Mouse (Mus musculus): Measurements from ENCODE around the gene Rere. TPM values are rescaled to one million over a fixed set of nuclear protein-coding genes. Genes with fewer than 3 reads are reported as not detected.

The Rere gene
- polyA plus RNA-seq, 2 experiments: 4.8 to 5.1 TPM

GRCm38 (mm10) chr4:150375448-150375935 lies 94.0 kb downstream of the Rere start:
- no peak for TF ChIP-seq EP300 (IDR thresholded peaks at IDR 0.05; ENCODE audit: low read depth)
- no peak for TF ChIP-seq CTCF (IDR thresholded peaks at IDR 0.05; ENCODE audit: low read depth)
- no peaks in the 10 kb centered on the region for H3K27me3 ChIP-seq (ENCODE audit: control insufficient read depth, insufficient read depth, low read length)
- no peak for DNase-seq (ENCODE audit: low read depth in 3 of 3, low spot score in 3 of 3)
- no peak for ATAC-seq (ENCODE audit: insufficient read depth)
- no peak overlapping the region for H3K4me2 ChIP-seq (ENCODE audit: low read depth)
- H3K27ac ChIP-seq: no peak overlapping the region
- H3K36me3 ChIP-seq (replicated peaks; ENCODE audit: control insufficient read depth, insufficient read depth, low read depth): no peaks in the 10 kb centered on the region
- H3K9me3 ChIP-seq (ENCODE audit: control insufficient read depth, low read length): no peaks in the 10 kb centered on the region
- H3K9ac ChIP-seq (replicated peaks): no peak overlapping the region
- H3K4me3 ChIP-seq (ENCODE audit: insufficient read depth in 1 of 2, low read depth in 2 of 2, low read length in 2 of 2): no peak overlapping the region
- 76% methylated on average over 1 of the region's 1 CpGs for WGBS (ENCODE audit: insufficient replicate concordance)
- H3K4me1 ChIP-seq (replicated peaks; ENCODE audit: control insufficient read depth in 2 of 2, insufficient read depth in 2 of 2, low read length in 1 of 2): peaks cover 23 to 41% of the 10 kb centered on the region in 2 experiments

GRCm38 (mm10) chr4:150379313-150379712 lies 97.9 kb downstream of the Rere start:
- ATAC-seq (ENCODE audit: insufficient read depth): no peak
- H3K27ac ChIP-seq: no peak overlapping the region

GRCm38 (mm10) chr4:150379772-150380171 lies 98.3 kb downstream of the Rere start:
- Histone ChIP-seq H3K9me3 (ENCODE audit: control insufficient read depth, low read length) (no peaks in the 10 kb centered on the region), H3K27me3 (ENCODE audit: control insufficient read depth, insufficient read depth, low read length) (no peaks in the 10 kb centered on the region), H3K27ac (no peak overlapping the region), H3K4me2 (ENCODE audit: low read depth) (no peak overlapping the region), H3K36me3 (replicated peaks; ENCODE audit: control insufficient read depth, insufficient read depth, low read depth) (no peaks in the 10 kb centered on the region), H3K4me1 (replicated peaks; ENCODE audit: control insufficient read depth in 2 of 2, insufficient read depth in 2 of 2, low read length in 1 of 2) (peaks cover 3 to 16% of the 10 kb centered on the region in 2 experiments), H3K9ac (replicated peaks) (no peak overlapping the region), H3K4me3 (ENCODE audit: insufficient read depth in 1 of 2, low read depth in 2 of 2, low read length in 2 of 2) (no peak overlapping the region)
- TF ChIP-seq EP300 (IDR thresholded peaks at IDR 0.05; ENCODE audit: low read depth) (no peak), CTCF (IDR thresholded peaks at IDR 0.05; ENCODE audit: low read depth) (no peak)
- 35% methylated on average over 2 of the region's 2 CpGs for WGBS (ENCODE audit: insufficient replicate concordance)
- DNase-seq (ENCODE audit: low read depth in 3 of 3, low spot score in 3 of 3): no peak
- ATAC-seq (ENCODE audit: insufficient read depth): no peak

More at GRCm38 (mm10) chr4:150379313-150379712, 97.9 kb downstream of the Rere start:
- no peak for DNase-seq (ENCODE audit: low read depth in 3 of 3, low spot score in 3 of 3)
- H3K27me3 ChIP-seq (ENCODE audit: control insufficient read depth, insufficient read depth, low read length): no peaks in the 10 kb centered on the region
- TF ChIP-seq EP300 (IDR thresholded peaks at IDR 0.05; ENCODE audit: low read depth) (no peak), CTCF (IDR thresholded peaks at IDR 0.05; ENCODE audit: low read depth) (no peak)
- WGBS (ENCODE audit: insufficient replicate concordance): 34% methylated on average over 6 of the region's 6 CpGs
- H3K4me2 ChIP-seq (ENCODE audit: low read depth): no peak overlapping the region
- no peaks in the 10 kb centered on the region for H3K36me3 ChIP-seq (replicated peaks; ENCODE audit: control insufficient read depth, insufficient read depth, low read depth)
- H3K9ac ChIP-seq (replicated peaks): no peak overlapping the region
- no peak overlapping the region for H3K4me3 ChIP-seq (ENCODE audit: insufficient read depth in 1 of 2, low read depth in 2 of 2, low read length in 2 of 2)
- peaks cover 8 to 21% of the 10 kb centered on the region in 2 experiments for H3K4me1 ChIP-seq (replicated peaks; ENCODE audit: control insufficient read depth in 2 of 2, insufficient read depth in 2 of 2, low read length in 1 of 2)
- no peaks in the 10 kb centered on the region for H3K9me3 ChIP-seq (ENCODE audit: control insufficient read depth, low read length)

DNA sequence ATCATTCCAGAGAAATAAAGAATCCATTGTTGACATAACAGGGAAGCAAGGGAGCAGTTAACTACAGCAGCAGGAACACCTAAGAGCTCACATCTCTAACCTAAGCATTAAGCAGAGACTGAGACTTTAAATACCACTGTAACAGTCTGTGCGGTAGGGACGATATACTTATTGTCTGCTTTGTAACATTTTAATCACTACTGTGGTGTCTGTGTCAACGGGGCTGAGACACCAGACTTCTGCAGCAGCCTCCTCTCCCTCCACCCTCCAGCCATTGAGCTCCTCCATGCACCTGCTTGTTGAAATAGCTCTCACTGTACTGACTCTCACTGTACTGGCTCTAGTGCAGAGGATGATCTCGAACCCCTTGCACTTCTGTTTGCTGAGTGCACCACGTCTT lies 98.8 kb downstream of the Rere start:
- Histone ChIP-seq H3K4me1 (replicated peaks; ENCODE audit: control insufficient read depth in 2 of 2, insufficient read depth in 2 of 2, low read length in 1 of 2) (peaks cover 0 to 13% of the 10 kb centered on the region in 2 experiments; a peak in 3 of 4 replicates), H3K36me3 (replicated peaks; ENCODE audit: control insufficient read depth, insufficient read depth, low read depth) (no peaks in the 10 kb centered on the region), H3K9me3 (ENCODE audit: control insufficient read depth, low read length) (no peaks in the 10 kb centered on the region), H3K9ac (replicated peaks) (no peak overlapping the region), H3K4me3 (ENCODE audit: insufficient read depth in 1 of 2, low read depth in 2 of 2, low read length in 2 of 2) (no peak overlapping the region), H3K27me3 (ENCODE audit: control insufficient read depth, insufficient read depth, low read length) (no peaks in the 10 kb centered on the region), H3K27ac (no peak overlapping the region), H3K4me2 (ENCODE audit: low read depth) (no peak overlapping the region)
- ATAC-seq (ENCODE audit: insufficient read depth): no peak
- no peak for DNase-seq (ENCODE audit: low read depth in 3 of 3, low spot score in 3 of 3)
- TF ChIP-seq EP300 (IDR thresholded peaks at IDR 0.05; ENCODE audit: low read depth) (no peak), CTCF (IDR thresholded peaks at IDR 0.05; ENCODE audit: low read depth) (no peak)
- 73% methylated on average over 5 of the region's 5 CpGs for WGBS (ENCODE audit: insufficient replicate concordance)

DNA sequence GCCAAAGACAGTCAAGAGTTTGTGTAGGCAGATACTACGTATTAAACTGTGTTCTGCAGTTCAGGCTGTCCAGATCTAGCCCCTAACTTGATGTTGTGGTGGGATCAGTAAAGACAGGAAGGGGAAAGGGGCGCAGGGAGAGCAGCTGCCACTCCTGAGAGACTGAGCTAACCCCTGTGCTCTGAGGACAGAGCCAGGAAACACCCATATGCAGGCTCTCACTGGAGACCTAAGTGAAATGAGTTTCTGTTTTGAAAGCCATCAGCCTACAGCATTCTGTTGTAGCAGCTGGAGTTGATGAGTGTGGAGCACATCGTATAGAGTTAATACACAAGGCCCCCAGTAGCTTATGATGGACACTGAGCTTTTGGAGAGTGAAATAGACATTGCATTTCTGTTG lies 101.1 kb downstream of the Rere start:
- no peak for ATAC-seq (ENCODE audit: insufficient read depth)
- no peaks in the 10 kb centered on the region for H3K36me3 ChIP-seq (replicated peaks; ENCODE audit: control insufficient read depth, insufficient read depth, low read depth)
- no peak overlapping the region for H3K27ac ChIP-seq
- H3K9ac ChIP-seq (replicated peaks): no peak overlapping the region
- H3K27me3 ChIP-seq (ENCODE audit: control insufficient read depth, insufficient read depth, low read length): no peaks in the 10 kb centered on the region
- WGBS (ENCODE audit: insufficient replicate concordance): 55% methylated on average over 3 of the region's 3 CpGs
- H3K4me2 ChIP-seq (ENCODE audit: low read depth): no peak overlapping the region
- peaks cover 0 to 6% of the 10 kb centered on the region in 2 experiments; a peak in 2 of 4 replicates for H3K4me1 ChIP-seq (replicated peaks; ENCODE audit: control insufficient read depth in 2 of 2, insufficient read depth in 2 of 2, low read length in 1 of 2)
- no peak overlapping the region for H3K4me3 ChIP-seq (ENCODE audit: insufficient read depth in 1 of 2, low read depth in 2 of 2, low read length in 2 of 2)
- no peak for TF ChIP-seq EP300 (IDR thresholded peaks at IDR 0.05; ENCODE audit: low read depth)
- no peak for TF ChIP-seq CTCF (IDR thresholded peaks at IDR 0.05; ENCODE audit: low read depth)
- no peak for DNase-seq (ENCODE audit: low read depth in 3 of 3, low spot score in 3 of 3)
- H3K9me3 ChIP-seq (ENCODE audit: control insufficient read depth, low read length): no peaks in the 10 kb centered on the region

Measured in liver, embryonic 14.5 days (tissue).